Mouse (Mus musculus) right cerebral cortex, postnatal 10 days (tissue): Measurements from ENCODE around the gene Shank2.
A peak's percentile ranks its signal among the peaks of the same experiment; 100 is the strongest.

Experiments used
- DNase-seq, 2 experiments: peaks; one replicate each; pipeline ENCODE4 v3.0.0; 2021; ENCODE audit warnings: low spot score in 2 of 2

Shank2 gene

GRCm38 (mm10) chr7:144329403-144329890 is 327.7 kb downstream of the Shank2 start:
- DNase-seq = no peak

- DNase-seq = no peak
These were observed 334.9 kb downstream of the Shank2 start for GRCm38 (mm10) chr7:144336626-144337025.

- no peak for DNase-seq
These were observed 337.0 kb downstream of the Shank2 start for GRCm38 (mm10) chr7:144338694-144339093.

- DNase-seq = no peak
These were observed 338.6 kb downstream of the Shank2 start for GRCm38 (mm10) chr7:144340376-144340775.

- DNase-seq = no peak
These were observed 364.4 kb downstream of the Shank2 start for GRCm38 (mm10) chr7:144366133-144366532.

- no peak for DNase-seq
These were observed 371.3 kb downstream of the Shank2 start for GRCm38 (mm10) chr7:144373059-144373458.

GRCm38 (mm10) chr7:144375483-144375882 is 373.8 kb downstream of the Shank2 start:
- no peak for DNase-seq

- DNase-seq = peak in 1 of 2 experiments; percentile 61
These were observed 376.5 kb downstream of the Shank2 start for GRCm38 (mm10) chr7:144378254-144378653.

GRCm38 (mm10) chr7:144379243-144379884 is 377.6 kb downstream of the Shank2 start:
- DNase-seq = no peak

GRCm38 (mm10) chr7:144381588-144381987 is 379.9 kb downstream of the Shank2 start:
- DNase-seq = no peak

GRCm38 (mm10) chr7:144387537-144387936 is 385.8 kb downstream of the Shank2 start:
- DNase-seq = no peak

- DNase-seq = no peak
These were observed 388.0 kb downstream of the Shank2 start for GRCm38 (mm10) chr7:144389704-144390103.

- DNase-seq = no peak
These were observed 388.9 kb downstream of the Shank2 start for GRCm38 (mm10) chr7:144390676-144391075.

GRCm38 (mm10) chr7:144391727-144392126 is 390.0 kb downstream of the Shank2 start:
- no peak for DNase-seq

GRCm38 (mm10) chr7:144402492-144402891 is 400.8 kb downstream of the Shank2 start:
- no peak for DNase-seq

- DNase-seq = peak in 1 of 2 experiments; percentile 54
These were observed 405.9 kb downstream of the Shank2 start for GRCm38 (mm10) chr7:144407675-144408074.

GRCm38 (mm10) chr7:144408464-144409000 is 406.8 kb downstream of the Shank2 start:
- DNase-seq = no peak

GRCm38 (mm10) chr7:144409682-144410081 is 408.0 kb downstream of the Shank2 start:
- DNase-seq = no peak

GRCm38 (mm10) chr7:144411967-144412906 is 410.5 kb downstream of the Shank2 start:
- DNase-seq = no peak

GRCm38 (mm10) chr7:144414632-144415031 is 412.9 kb downstream of the Shank2 start:
- no peak for DNase-seq

- no peak for DNase-seq
These were observed 414.1 kb downstream of the Shank2 start for GRCm38 (mm10) chr7:144415795-144416194.

GRCm38 (mm10) chr7:144417234-144417633 is 415.5 kb downstream of the Shank2 start:
- DNase-seq = no peak
